Mouse (Mus musculus): ENCODE data around the gene Mettl1. TPM values are rescaled to one million over a fixed set of nuclear protein-coding genes. Genes with fewer than 3 reads are reported as not detected.

Gene Mettl1
- polyA plus RNA-seq, 1 experiment = 14.0 TPM

DNA sequence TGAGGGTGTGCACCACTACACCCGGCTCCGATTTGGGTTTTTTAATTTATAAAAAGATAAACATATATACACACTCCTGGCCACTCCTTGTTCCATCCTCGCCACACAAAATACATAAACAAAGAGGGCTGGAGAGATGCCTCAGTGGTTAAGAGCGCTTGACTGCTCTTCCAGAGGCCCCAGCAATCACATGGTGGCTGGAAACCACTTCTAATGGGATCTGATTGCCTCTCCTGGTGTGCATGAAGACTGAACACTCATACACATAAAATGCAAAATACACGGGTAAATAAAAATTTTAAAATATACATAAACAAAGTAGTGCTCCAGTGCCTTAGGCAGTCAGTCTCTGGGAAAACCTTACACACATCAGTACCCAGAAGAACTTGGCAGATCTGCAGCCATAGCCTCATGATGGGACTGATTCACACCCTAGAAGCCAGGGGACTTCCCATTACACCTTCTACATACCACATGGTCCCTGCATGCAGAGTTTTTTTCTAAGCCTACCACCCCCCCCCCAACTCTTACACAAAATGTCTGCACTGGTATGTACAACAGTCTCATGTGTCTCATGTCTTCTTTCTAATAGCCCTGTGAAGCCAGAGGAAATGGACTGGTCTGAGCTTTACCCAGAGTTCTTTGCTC, 1.4 kb downstream of the Mettl1 start:
- H3K27ac ChIP-seq (ENCODE audit: insufficient read depth, low read length) = no peak overlapping the region
- TF ChIP-seq CTCF (IDR thresholded peaks at IDR 0.05; ENCODE audit: extremely low read depth, insufficient read depth, low read length) (no peak), POLR2A (IDR thresholded peaks at IDR 0.05; ENCODE audit: extremely low read depth, insufficient read depth, low read length) (no peak)
- H3K4me1 ChIP-seq (ENCODE audit: control insufficient read depth, insufficient read depth, low read length) = peaks cover 1% of the 10 kb centered on the region; the same call in 1 of the 2 replicates
- peak overlapping the region; percentile 62 for H3K4me3 ChIP-seq (ENCODE audit: insufficient read depth, low read length)

DNA sequence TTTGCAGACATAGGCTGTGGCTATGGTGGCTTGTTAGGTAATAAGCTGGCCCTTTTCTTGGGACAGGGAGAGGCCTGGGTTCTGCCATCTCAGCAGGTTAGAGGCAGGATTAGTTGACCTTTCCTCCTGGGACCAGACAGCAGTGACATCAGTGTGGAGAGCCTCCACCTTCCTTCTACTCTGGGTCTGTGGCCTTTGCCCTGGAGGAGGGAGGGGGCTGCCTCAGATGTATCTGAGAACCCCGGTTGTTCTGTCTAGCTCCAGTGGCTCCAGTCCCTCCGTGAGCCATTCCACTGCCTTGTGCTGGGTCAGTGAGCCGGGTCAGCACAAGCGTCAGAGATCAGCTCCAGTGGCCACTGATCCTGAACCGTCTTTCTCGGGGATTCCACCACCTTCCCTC, 2.0 kb downstream of the Mettl1 start:
- Histone ChIP-seq H3K27ac (ENCODE audit: insufficient read depth, low read length) (no peak overlapping the region), H3K4me1 (ENCODE audit: control insufficient read depth, insufficient read depth, low read length) (peaks cover 1% of the 10 kb centered on the region; the same call in 1 of the 2 replicates), H3K4me3 (ENCODE audit: insufficient read depth, low read length) (no peak overlapping the region)
- TF ChIP-seq POLR2A (IDR thresholded peaks at IDR 0.05; ENCODE audit: extremely low read depth, insufficient read depth, low read length) (no peak), CTCF (IDR thresholded peaks at IDR 0.05; ENCODE audit: extremely low read depth, insufficient read depth, low read length) (no peak)

GRCm38 (mm10) chr10:127047954-127048353, 6.7 kb downstream of the Mettl1 start, which contains the start of gene Cyp27b1:
Cyp27b1 (plus strand) TSS chr10:127048250.
- Histone ChIP-seq H3K4me1 (ENCODE audit: control insufficient read depth, insufficient read depth, low read length) (no peaks in the 10 kb centered on the region), H3K4me3 (ENCODE audit: insufficient read depth, low read length) (no peak within 1 kb of the TSS), H3K27ac (ENCODE audit: insufficient read depth, low read length) (no peak within 1 kb of the TSS)
- no peak for TF ChIP-seq POLR2A (IDR thresholded peaks at IDR 0.05; ENCODE audit: extremely low read depth, insufficient read depth, low read length)
- TF ChIP-seq CTCF (IDR thresholded peaks at IDR 0.05; ENCODE audit: extremely low read depth, insufficient read depth, low read length) = no peak

DNA sequence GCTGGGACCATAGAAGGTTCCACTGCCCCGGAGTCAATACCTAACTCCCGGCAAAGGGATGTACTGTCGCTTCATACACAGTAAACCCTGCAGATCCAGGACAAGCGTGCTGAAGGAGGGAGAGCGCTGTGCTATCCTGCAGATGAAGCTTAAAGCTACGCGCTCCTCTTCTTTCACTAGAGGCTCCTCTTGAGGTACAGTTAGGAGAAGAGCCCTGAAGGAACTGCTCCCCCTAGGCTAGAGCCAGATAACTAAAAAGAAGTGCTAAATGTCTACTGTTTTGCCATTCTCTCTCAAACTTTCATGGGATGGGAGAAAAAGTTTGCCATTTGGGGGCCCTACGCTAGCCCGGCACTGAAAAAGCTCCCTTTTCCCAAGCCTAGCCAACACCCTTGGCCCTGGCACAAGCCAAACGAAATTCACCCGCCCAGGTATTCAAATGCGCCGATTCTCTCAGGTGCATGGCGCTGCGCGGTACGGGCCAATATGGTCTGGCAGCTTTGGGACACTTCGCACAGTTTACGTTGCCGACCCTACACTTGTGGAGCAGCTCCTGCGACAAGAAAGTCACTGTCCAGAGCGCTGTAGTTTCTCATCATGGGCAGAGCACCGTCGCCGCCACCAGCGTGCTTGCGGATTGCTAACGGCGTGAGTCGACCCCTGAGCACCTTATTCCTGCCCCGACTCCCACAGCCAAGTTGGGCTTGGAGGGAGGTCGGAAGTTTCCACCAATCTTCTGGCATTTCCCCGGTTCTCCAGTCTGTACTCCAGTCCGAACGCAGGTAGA, 7.6 kb downstream of the Mettl1 start:
- no peak overlapping the region for H3K27ac ChIP-seq (ENCODE audit: insufficient read depth, low read length)
- H3K4me3 ChIP-seq (ENCODE audit: insufficient read depth, low read length) = no peak overlapping the region

DNA sequence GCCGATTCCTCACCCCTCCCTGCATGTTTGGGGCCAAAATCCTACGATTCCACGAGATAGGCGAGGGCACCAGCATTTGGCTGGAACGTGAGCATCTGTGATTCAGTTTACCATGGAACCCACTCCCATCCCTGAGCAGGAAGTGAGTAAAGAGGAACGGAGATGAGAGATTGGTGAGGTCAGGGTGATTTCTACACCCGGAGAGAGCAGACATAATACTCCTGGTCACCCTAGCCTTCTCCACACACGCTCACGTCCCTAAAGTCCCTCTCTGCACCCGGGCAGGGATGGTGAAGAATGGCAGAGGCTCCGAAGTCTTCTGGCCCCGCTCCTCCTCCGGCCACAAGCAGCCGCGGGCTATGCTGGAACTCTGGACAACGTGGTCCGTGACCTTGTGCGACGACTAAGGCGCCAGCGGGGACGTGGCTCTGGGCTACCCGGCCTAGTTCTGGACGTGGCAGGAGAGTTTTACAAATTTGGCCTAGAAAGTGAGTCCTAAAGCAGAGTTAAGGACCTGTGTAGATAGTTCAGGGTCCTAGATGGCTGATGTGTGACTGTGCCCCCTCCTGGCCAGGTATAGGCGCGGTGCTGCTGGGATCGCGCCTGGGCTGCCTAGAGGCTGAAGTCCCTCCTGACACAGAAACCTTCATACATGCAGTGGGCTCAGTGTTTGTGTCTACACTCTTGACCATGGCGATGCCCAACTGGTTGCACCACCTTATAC, 8.3 kb downstream of the Mettl1 start:
- no peaks in the 10 kb centered on the region for H3K4me1 ChIP-seq (ENCODE audit: control insufficient read depth, insufficient read depth, low read length)
- H3K4me3 ChIP-seq (ENCODE audit: insufficient read depth, low read length) = no peak overlapping the region
- no peak for TF ChIP-seq CTCF (IDR thresholded peaks at IDR 0.05; ENCODE audit: extremely low read depth, insufficient read depth, low read length)
- TF ChIP-seq POLR2A (IDR thresholded peaks at IDR 0.05; ENCODE audit: extremely low read depth, insufficient read depth, low read length) = no peak
- H3K27ac ChIP-seq (ENCODE audit: insufficient read depth, low read length) = no peak overlapping the region

More for the DNA sequence above, 7.6 kb downstream of the Mettl1 start:
- no peak for TF ChIP-seq CTCF (IDR thresholded peaks at IDR 0.05; ENCODE audit: extremely low read depth, insufficient read depth, low read length)
- TF ChIP-seq POLR2A (IDR thresholded peaks at IDR 0.05; ENCODE audit: extremely low read depth, insufficient read depth, low read length) = no peak
- H3K4me1 ChIP-seq (ENCODE audit: control insufficient read depth, insufficient read depth, low read length) = no peaks in the 10 kb centered on the region

- H3K4me1 ChIP-seq (ENCODE audit: control insufficient read depth, insufficient read depth, low read length) = no peaks in the 10 kb centered on the region
- no peak overlapping the region for H3K4me3 ChIP-seq (ENCODE audit: insufficient read depth, low read length)
- no peak for TF ChIP-seq POLR2A (IDR thresholded peaks at IDR 0.05; ENCODE audit: extremely low read depth, insufficient read depth, low read length)
- no peak for TF ChIP-seq CTCF (IDR thresholded peaks at IDR 0.05; ENCODE audit: extremely low read depth, insufficient read depth, low read length)
- no peak overlapping the region for H3K27ac ChIP-seq (ENCODE audit: insufficient read depth, low read length)
These were observed 8.9 kb downstream of the Mettl1 start for GRCm38 (mm10) chr10:127050119-127050474.

DNA sequence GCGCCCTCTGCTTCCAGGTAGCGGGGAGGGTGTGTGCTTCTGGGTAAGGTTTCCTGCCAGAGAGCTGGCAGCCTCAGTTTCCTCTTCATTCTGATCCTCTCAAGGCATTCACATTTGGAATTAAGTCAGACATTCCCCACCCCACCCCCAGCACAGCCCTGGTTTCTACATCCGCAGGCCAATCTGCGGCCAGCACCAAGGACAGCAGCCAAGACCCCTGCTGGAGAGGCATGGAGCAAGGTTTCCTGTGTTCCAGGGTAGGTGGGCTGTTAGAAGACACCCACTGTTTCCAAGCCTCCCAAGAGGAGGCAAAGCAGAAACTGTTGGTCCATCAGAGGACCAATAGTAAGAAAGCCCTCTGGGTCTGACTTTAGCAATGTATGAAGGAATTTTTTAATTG, 13.4 kb downstream of the Mettl1 start:
- Histone ChIP-seq H3K27ac (ENCODE audit: insufficient read depth, low read length) (no peak overlapping the region), H3K4me1 (ENCODE audit: control insufficient read depth, insufficient read depth, low read length) (no peaks in the 10 kb centered on the region; the same call in 1 of the 2 replicates), H3K4me3 (ENCODE audit: insufficient read depth, low read length) (no peak overlapping the region)
- TF ChIP-seq CTCF (IDR thresholded peaks at IDR 0.05; ENCODE audit: extremely low read depth, insufficient read depth, low read length) (no peak), POLR2A (IDR thresholded peaks at IDR 0.05; ENCODE audit: extremely low read depth, insufficient read depth, low read length) (no peak)

GRCm38 (mm10) chr10:127055406-127055805, 14.2 kb downstream of the Mettl1 start:
- Histone ChIP-seq H3K4me3 (ENCODE audit: insufficient read depth, low read length) (no peak overlapping the region), H3K27ac (ENCODE audit: insufficient read depth, low read length) (no peak overlapping the region), H3K4me1 (ENCODE audit: control insufficient read depth, insufficient read depth, low read length) (no peaks in the 10 kb centered on the region; the same call in 1 of the 2 replicates)
- TF ChIP-seq POLR2A (IDR thresholded peaks at IDR 0.05; ENCODE audit: extremely low read depth, insufficient read depth, low read length) = no peak
- TF ChIP-seq CTCF (IDR thresholded peaks at IDR 0.05; ENCODE audit: extremely low read depth, insufficient read depth, low read length) = no peak

GRCm38 (mm10) chr10:127056490-127056889, 15.3 kb downstream of the Mettl1 start:
- no peak overlapping the region for H3K4me3 ChIP-seq (ENCODE audit: insufficient read depth, low read length)
- TF ChIP-seq CTCF (IDR thresholded peaks at IDR 0.05; ENCODE audit: extremely low read depth, insufficient read depth, low read length) = no peak
- TF ChIP-seq POLR2A (IDR thresholded peaks at IDR 0.05; ENCODE audit: extremely low read depth, insufficient read depth, low read length) = no peak
- H3K4me1 ChIP-seq (ENCODE audit: control insufficient read depth, insufficient read depth, low read length) = no peaks in the 10 kb centered on the region; the same call in 1 of the 2 replicates

More at GRCm38 (mm10) chr10:127056490-127056889, 15.3 kb downstream of the Mettl1 start:
- no peak overlapping the region for H3K27ac ChIP-seq (ENCODE audit: insufficient read depth, low read length)

Data from cortical plate, adult 2 months (tissue).